Mouse (Mus musculus) ES-E14 (cell line): ENCODE data around the gene Tnpo1.

ENCODE experiments used
- CHD2 ChIP-seq: IDR thresholded peaks from 2 replicates; pipeline ENCODE4 v1.6.1; 2014; ENCODE audit warnings: mild to moderate bottlenecking, low read depth, low read length, inconsistent platforms
- ZC3H11A ChIP-seq: IDR thresholded peaks from 2 replicates; pipeline ENCODE4 v1.6.1; 2012; ENCODE audit warnings: low read depth, mild to moderate bottlenecking, inconsistent platforms, low read length, borderline replicate concordance

GRCm38 (mm10) chr13:98924897-98925485 is 1.2 kb downstream of the Tnpo1 start:
- TF ChIP-seq CHD2 (no peak), ZC3H11A (no peak)
